Mouse (Mus musculus) stomach, embryonic 16.5 days (tissue): ENCODE results near the gene Nfe2l2. TPM values are rescaled to one million over a fixed set of nuclear protein-coding genes. Genes with fewer than 3 reads are reported as not detected.
A peak's percentile ranks its signal among the peaks of the same experiment; 100 is the strongest.

Source experiments
- ATAC-seq: fragments of 200-750 bp; cut with Nextera tagmentation; 2 replicates; pipeline ENCODE4 v1.8.0; 2017; ENCODE audit warnings: moderate number of reproducible peaks, moderate TSS enrichment; ENCODE audit not compliant: insufficient read depth, low FRiP score
- H3K27ac ChIP-seq: fragments of 300-500 bp; sonication (generic); 2 replicates; pipeline ENCODE4 v1.5.1; 2014; ENCODE audit warnings: low read length
- H3K27me3 ChIP-seq: fragments of 300-500 bp; sonication (generic); 2 replicates; pipeline ENCODE4 v1.6.1; 2014; ENCODE audit warnings: low read length, control low read depth, mixed read lengths; ENCODE audit not compliant: control insufficient read depth, insufficient read depth
- H3K36me3 ChIP-seq: fragments of 300-500 bp; sonication (generic); 2 replicates; pipeline ENCODE4 v1.6.1; 2014; ENCODE audit warnings: low read length; ENCODE audit not compliant: control insufficient read depth, insufficient read depth
- H3K4me1 ChIP-seq: fragments of 300-500 bp; sonication (generic); 2 replicates; pipeline ENCODE4 v1.6.1; 2014; ENCODE audit warnings: low read length, control low read depth, mixed read lengths; ENCODE audit not compliant: control insufficient read depth, insufficient read depth
- H3K4me2 ChIP-seq: fragments of 300-500 bp; sonication (generic); 2 replicates; pipeline ENCODE4 v1.6.1; 2014; ENCODE audit warnings: low read depth, low read length, mixed read lengths
- H3K4me3 ChIP-seq: fragments of 300-500 bp; sonication (generic); replicated peaks from 2 replicates; pipeline ENCODE4 v1.5.1; 2014; ENCODE audit warnings: mild to moderate bottlenecking, low read length
- H3K9ac ChIP-seq: fragments of 300-500 bp; sonication (generic); 2 replicates; pipeline ENCODE4 v1.6.1; 2014; ENCODE audit warnings: low read length
- H3K9me3 ChIP-seq: fragments of 300-500 bp; sonication (generic); replicated peaks from 2 replicates; pipeline ENCODE4 v1.6.1; 2016; ENCODE audit warnings: low read length, control low read depth; ENCODE audit not compliant: control insufficient read depth
- WGBS: fragments of 180-500 bp; shearing (Covaris S2); extraction: QIAGEN DNeasy Blood & Tissue Kit; methylation state at CpG from one replicate; pipeline ENCODE4 v1.1.7; 2014; 5-methylcytosine and 5-hydroxymethylcytosine counted together
- polyA plus RNA-seq: library from polyadenylated mRNA; unstranded; fragments of >200 nt; fragmentation: Nextera tagmentation; extraction: Ambion mirVana; gene quantifications from 2 replicates; pipeline ENCODE4 v1.2.1, GENCODE M21; 2015

Gene Nfe2l2
- polyA plus RNA-seq, 1 experiment from 2014 or later = 128 TPM

DNA sequence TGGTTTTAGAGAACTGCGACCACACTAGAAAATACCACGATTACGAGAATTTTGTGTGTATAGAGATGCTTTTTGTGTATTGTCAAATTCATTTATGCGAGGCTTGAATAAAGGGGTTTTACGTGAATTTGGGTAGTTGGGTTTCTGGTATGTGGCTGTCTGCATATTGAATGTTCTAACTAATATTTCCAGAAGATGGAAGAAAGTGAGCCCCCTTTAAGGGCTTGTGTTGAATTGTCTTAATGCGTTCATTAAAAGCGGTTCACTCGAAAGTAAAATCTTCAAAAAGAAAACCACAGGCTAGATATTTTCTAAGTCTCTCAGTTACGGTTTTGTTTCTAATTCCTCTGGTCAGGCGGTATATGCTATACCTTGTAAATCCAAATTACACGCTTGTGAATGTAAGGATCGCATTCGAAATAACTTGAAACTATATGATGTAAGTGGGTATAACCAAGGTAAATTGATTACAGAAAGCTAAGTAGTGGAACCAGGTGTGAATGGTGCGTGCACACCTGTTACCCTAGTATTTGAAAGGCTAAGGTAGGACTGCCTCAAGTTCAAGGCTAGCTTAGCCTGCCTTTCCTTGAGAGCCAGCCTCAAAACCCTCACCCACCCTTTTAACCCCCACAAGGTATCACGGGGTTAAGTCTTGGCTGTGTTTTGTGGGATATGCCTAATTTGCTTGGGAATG lies 44.0 kb downstream of the Nfe2l2 start:
- WGBS = 2% methylated on average over 15 of the region's 15 CpGs
- peaks cover 12% of the 10 kb centered on the region for H3K36me3 ChIP-seq
- peak overlapping the region; percentile 100 for H3K9ac ChIP-seq
- no peak for ATAC-seq
- H3K27me3 ChIP-seq = no peaks in the 10 kb centered on the region
- peaks cover 13% of the 10 kb centered on the region for H3K4me1 ChIP-seq
- H3K4me2 ChIP-seq = peak overlapping the region; percentile 90
- peak overlapping the region; percentile 75 for H3K4me3 ChIP-seq
- no peaks in the 10 kb centered on the region for H3K9me3 ChIP-seq
- H3K27ac ChIP-seq = peak overlapping the region; percentile 98; the same call in 1 of the 2 replicates

DNA sequence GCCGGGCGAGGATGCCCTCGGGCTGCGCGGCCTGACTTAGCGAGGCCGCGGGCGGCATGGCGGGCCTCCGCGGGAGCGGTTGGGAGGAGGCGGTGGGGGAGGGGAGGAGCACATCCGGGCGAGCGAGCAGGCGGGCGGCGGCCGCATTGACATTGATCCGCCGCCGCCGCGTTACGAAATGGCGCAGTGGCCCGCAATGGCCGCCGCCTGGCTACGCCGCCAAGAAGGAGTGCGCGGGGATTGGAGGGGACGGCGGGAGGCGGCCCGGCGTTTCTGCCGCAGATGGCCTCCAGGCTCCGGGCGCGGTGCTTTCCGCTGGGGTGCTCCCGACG lies 44.8 kb downstream of the Nfe2l2 start:
- WGBS = under 1% methylated on average over 45 of the region's 47 CpGs

GRCm38 (mm10) chr2:75658727-75659628 lies 45.5 kb downstream of the Nfe2l2 start, which contains the start of gene Hnrnpa3:
Gene Hnrnpa3 (plus strand): TSS chr2:75659261.
- Histone ChIP-seq H3K4me1 (peaks cover 13% of the 10 kb centered on the region), H3K36me3 (peaks cover 6% of the 10 kb centered on the region), H3K9ac (peak within 1 kb of the TSS; percentile 100), H3K4me3 (peak within 1 kb of the TSS; percentile 75), H3K27ac (peak within 1 kb of the TSS; percentile 98), H3K4me2 (peak within 1 kb of the TSS; percentile 90), H3K9me3 (no peaks in the 10 kb centered on the region), H3K27me3 (no peaks in the 10 kb centered on the region)
- peak; percentile 96 for ATAC-seq
- under 1% methylated on average over 95 of the region's 102 CpGs for WGBS

More for the DNA sequence above, 44.8 kb downstream of the Nfe2l2 start:
- Histone ChIP-seq H3K36me3 (peaks cover 10% of the 10 kb centered on the region), H3K27ac (peak overlapping the region; percentile 98), H3K4me1 (peaks cover 13% of the 10 kb centered on the region), H3K9me3 (no peaks in the 10 kb centered on the region), H3K4me2 (peak overlapping the region; percentile 90; the same call in 1 of the 2 replicates), H3K27me3 (no peaks in the 10 kb centered on the region), H3K4me3 (peak overlapping the region; percentile 75), H3K9ac (peak overlapping the region; percentile 100)
- peak; percentile 73 for ATAC-seq

DNA sequence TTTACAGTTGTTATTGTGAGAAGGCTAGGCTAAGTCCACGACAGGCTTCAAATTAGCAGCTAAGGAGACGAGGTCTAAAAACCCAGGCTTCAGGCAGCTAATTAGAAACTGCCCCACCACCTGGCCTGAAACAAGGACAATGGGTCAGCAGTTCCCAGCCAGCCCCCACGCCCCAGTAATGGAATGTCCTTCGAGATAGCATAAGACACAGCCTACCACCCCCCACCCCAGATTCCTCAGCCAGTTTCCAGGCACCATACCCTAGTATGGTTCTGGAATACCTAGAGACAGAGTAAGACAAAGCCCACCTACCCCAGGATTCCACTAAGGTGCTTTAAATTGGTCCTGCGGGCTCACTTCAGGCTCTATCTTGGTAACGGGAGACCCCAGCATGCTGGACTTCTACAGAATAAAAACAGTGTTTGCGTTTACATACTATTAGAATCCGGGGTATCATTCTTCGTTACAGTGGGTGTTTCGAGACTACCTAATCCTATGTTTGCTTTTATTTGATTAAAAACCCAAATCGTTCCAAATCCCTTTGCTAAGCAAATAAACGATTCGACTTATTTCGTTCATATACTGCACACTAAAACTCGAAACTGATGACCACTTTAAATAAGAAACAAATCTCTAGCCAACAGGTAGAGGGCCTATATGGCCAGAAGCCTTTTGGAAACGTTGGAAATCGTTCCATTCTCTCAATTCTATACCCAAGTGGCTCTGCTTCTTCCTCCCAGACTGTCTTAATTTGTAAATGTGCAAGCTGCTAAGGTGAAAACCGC lies 46.3 kb downstream of the Nfe2l2 start:
- peak overlapping the region; percentile 65 for H3K4me2 ChIP-seq
- H3K27ac ChIP-seq = peak overlapping the region; percentile 93
- H3K4me1 ChIP-seq = peaks cover 13% of the 10 kb centered on the region
- H3K4me3 ChIP-seq = peak overlapping the region; percentile 53
- H3K36me3 ChIP-seq = no peaks in the 10 kb centered on the region
- H3K27me3 ChIP-seq = no peaks in the 10 kb centered on the region
- no peak for ATAC-seq
- WGBS = 3% methylated on average over 18 of the region's 18 CpGs
- H3K9ac ChIP-seq = peak overlapping the region; percentile 79
- H3K9me3 ChIP-seq = no peaks in the 10 kb centered on the region

DNA sequence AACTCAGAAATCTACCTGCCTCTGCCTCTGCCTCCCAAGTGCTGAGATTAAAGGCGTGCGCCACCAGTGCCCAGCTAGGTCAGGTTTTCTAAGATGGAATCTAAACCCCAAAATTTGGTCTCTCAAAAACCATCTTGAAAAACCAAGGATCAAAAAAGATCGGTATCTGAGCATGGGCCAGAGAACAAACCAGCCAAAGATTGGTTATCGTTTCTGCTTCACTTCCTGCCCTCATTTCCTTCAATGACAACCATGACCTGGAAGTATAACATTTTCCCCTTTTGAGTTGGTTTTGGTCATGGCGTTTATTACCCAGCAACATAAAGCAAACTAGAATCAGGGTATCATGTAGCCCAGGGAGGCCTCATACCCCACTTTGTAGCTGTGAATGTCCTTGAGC lies 47.5 kb downstream of the Nfe2l2 start:
- H3K4me3 ChIP-seq = no peak overlapping the region
- H3K27ac ChIP-seq = peak overlapping the region; percentile 93; the same call in 1 of the 2 replicates
- no peak for ATAC-seq
- H3K36me3 ChIP-seq = no peaks in the 10 kb centered on the region
- H3K27me3 ChIP-seq = no peaks in the 10 kb centered on the region
- no peak overlapping the region for H3K9ac ChIP-seq
- H3K9me3 ChIP-seq = no peaks in the 10 kb centered on the region
- WGBS = 90% methylated on average over 5 of the region's 5 CpGs
- H3K4me1 ChIP-seq = peaks cover 13% of the 10 kb centered on the region
- H3K4me2 ChIP-seq = no peak overlapping the region

DNA sequence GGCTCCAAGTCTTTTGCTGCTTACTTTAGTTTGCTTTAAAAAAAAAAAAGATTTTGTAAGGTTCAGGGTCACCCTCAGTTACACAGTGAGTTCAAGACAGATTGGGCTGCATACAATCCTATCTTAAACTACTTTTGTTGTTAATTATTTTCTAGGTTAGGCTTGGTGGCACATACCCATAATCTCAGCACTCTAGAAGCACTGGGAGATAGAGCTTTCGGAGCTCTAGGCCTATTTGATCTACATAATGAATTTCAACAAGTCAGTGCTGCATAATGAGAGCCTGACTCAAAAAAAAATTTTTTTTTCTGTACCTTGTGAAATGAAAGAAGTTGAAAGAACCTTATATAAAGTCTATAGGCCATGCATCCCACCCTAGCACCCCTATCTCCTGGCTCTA lies 49.8 kb downstream of the Nfe2l2 start:
- ATAC-seq = no peak
- H3K4me1 ChIP-seq = peaks cover 5% of the 10 kb centered on the region; the same call in 1 of the 2 replicates
- no peak overlapping the region for H3K9ac ChIP-seq
- no peaks in the 10 kb centered on the region for H3K27me3 ChIP-seq
- H3K36me3 ChIP-seq = no peaks in the 10 kb centered on the region
- no peak overlapping the region for H3K4me2 ChIP-seq
- H3K27ac ChIP-seq = no peak overlapping the region
- no peak overlapping the region for H3K4me3 ChIP-seq
- 86% methylated on average over 1 of the region's 1 CpGs for WGBS
- H3K9me3 ChIP-seq = no peaks in the 10 kb centered on the region

DNA sequence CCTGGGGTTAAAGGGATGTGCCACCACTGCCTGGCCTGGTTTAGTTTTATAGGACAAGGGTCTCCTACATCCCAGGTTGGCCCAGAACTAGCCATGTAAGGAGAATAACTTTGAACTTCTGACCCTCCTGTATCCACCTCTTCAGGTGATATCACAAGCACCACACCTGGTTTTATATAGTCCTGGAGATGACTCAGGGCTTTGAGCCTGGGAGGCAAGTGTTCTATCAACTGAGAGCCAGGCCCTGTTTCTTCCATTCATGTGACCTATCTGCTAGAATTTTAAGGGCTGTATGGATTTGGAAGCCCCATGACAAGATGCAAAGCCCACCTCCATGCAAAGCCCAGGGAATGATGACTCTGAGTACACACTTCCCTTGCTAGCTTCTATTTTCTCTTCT lies 51.3 kb downstream of the Nfe2l2 start:
- Histone ChIP-seq H3K9ac (no peak overlapping the region), H3K36me3 (no peaks in the 10 kb centered on the region), H3K4me1 (peaks cover 5% of the 10 kb centered on the region; the same call in 1 of the 2 replicates), H3K4me2 (no peak overlapping the region), H3K4me3 (no peak overlapping the region), H3K27me3 (no peaks in the 10 kb centered on the region), H3K27ac (no peak overlapping the region), H3K9me3 (no peaks in the 10 kb centered on the region)
- no peak for ATAC-seq

DNA sequence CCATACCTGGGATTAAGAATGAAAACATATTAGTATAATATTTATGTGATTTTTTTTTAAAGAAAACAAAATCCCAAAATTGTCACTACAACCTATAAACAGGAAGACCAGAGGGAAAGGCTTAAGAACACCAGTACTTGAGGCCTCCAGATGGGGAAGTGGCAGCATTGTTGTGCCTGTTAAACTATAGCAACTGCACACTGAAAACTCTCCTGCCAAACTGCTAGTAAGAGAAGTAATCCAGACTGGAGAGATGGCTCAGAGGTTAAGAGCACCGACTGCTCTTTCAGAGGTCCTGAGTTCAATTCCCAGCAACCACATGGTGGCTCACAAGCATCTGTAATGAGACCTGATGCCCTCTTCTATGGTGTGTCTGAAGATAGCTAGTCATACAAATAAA lies 54.0 kb downstream of the Nfe2l2 start:
- Histone ChIP-seq H3K4me1 (no peaks in the 10 kb centered on the region), H3K9ac (no peak overlapping the region), H3K27me3 (no peaks in the 10 kb centered on the region), H3K27ac (no peak overlapping the region), H3K36me3 (no peaks in the 10 kb centered on the region), H3K4me3 (no peak overlapping the region), H3K9me3 (no peaks in the 10 kb centered on the region), H3K4me2 (no peak overlapping the region)
- no peak for ATAC-seq
- 90% methylated on average over 1 of the region's 1 CpGs for WGBS
